ENCODE assay signal across 8 mouse cellular contexts in genomic region chr10:7663159-7664026, GRCm38 (mm10). TPM values are rescaled to one million over a fixed set of nuclear protein-coding genes. Genes with fewer than 3 reads are reported as not detected.
DNase-seq lines count a peak whose midpoint lies in the region; ATAC-seq and TF ChIP-seq lines count a peak whose summit lies in the region.

No protein-coding gene starts in this region.

- no peak; a peak in 1 of 4 replicates for TF ChIP-seq EP300 in MEL (IDR thresholded peaks at IDR 0.05; ENCODE audit: low read depth in 1 of 2, low read length in 2 of 2)

- TF ChIP-seq RAD21 in MEL (IDR thresholded peaks at IDR 0.05; ENCODE audit: low read depth, low read length): no peak

- peaks cover 1 to 32% of the 10 kb centered on the region in 2 experiments; a peak in 3 of 4 replicates for H3K36me3 ChIP-seq in MEL (ENCODE audit: control insufficient read depth in 1 of 2, insufficient read depth in 2 of 2, low read length in 2 of 2)
- H3K36me3 ChIP-seq in forebrain, postnatal 0 days (ENCODE audit: insufficient read depth): no peaks in the 10 kb centered on the region
- no peaks in the 10 kb centered on the region for H3K36me3 ChIP-seq in lung, embryonic 15.5 days

- peaks cover 49% of the 10 kb centered on the region for H3K79me2 ChIP-seq in MEL (ENCODE audit: control insufficient read depth, insufficient read depth, low read length, poor library complexity)

- WGBS in cerebellum, adult 2 months: under 1% methylated on average over 64 of the region's 64 CpGs
- WGBS in forebrain, postnatal 0 days: under 1% methylated on average over 64 of the region's 64 CpGs
- WGBS in lung, embryonic 15.5 days: under 1% methylated on average over 64 of the region's 64 CpGs
- WGBS in olfactory bulb, adult 2 months: under 1% methylated on average over 64 of the region's 64 CpGs

- peak overlapping the region; percentile 76 to 87 for H3K4me3 ChIP-seq in MEL (ENCODE audit: control insufficient read depth in 1 of 2, insufficient read depth in 1 of 2, low read depth in 2 of 2, low read length in 2 of 2)
- H3K4me3 ChIP-seq in cerebellum, adult 2 months (replicated peaks; ENCODE audit: insufficient read depth, low read depth, low read length): peak overlapping the region; percentile 84
- H3K4me3 ChIP-seq in forebrain, postnatal 0 days (ENCODE audit: low read depth, low read length): peak overlapping the region; percentile 76
- peak overlapping the region; percentile 71 for H3K4me3 ChIP-seq in lung, embryonic 15.5 days
- peak overlapping the region; percentile 96 for H3K4me3 ChIP-seq in olfactory bulb, adult 2 months (ENCODE audit: insufficient read depth, low read depth, low read length)

- DNase-seq in MEL (ENCODE audit: low read depth, low spot score): peak; percentile 92
- DNase-seq in cerebellum, adult 2 months: peak; percentile 95
- DNase-seq in forebrain, postnatal 0 days: peak; percentile 95
- peak; percentile 95 for DNase-seq in heart, postnatal 4 days
- peak; percentile 77 for DNase-seq in layer of hippocampus, adult 9-10 months (ENCODE audit: low spot score)
- peak; percentile 81 for DNase-seq in thymus, adult 18-20 months

- H3K4me2 ChIP-seq in forebrain, postnatal 0 days (ENCODE audit: low read depth): peak overlapping the region; percentile 77
- H3K4me2 ChIP-seq in lung, embryonic 15.5 days: peak overlapping the region; percentile 89

- TF ChIP-seq CTCF in MEL (IDR thresholded peaks at IDR 0.05 in 2 of 3, conservative IDR thresholded peaks at IDR 0.05 in 1 of 3; ENCODE audit: control insufficient read depth in 1 of 3, insufficient read depth in 1 of 3, low read depth in 2 of 3, low read length in 3 of 3, poor library complexity in 1 of 3, severe bottlenecking in 1 of 3): no peak
- no peak for TF ChIP-seq CTCF in cerebellum, adult 2 months (IDR thresholded peaks at IDR 0.05; ENCODE audit: borderline replicate concordance, insufficient read depth, low read depth, low read length)
- TF ChIP-seq CTCF in forebrain, postnatal 0 days (IDR thresholded peaks at IDR 0.05; ENCODE audit: low read depth): no peak
- 0 out of 2 replicates have a peak, but pooled peaks have one; percentile 19 for TF ChIP-seq CTCF in olfactory bulb, adult 2 months (IDR thresholded peaks at IDR 0.05; ENCODE audit: insufficient read depth, low read depth, low read length)

- H3K4me1 ChIP-seq in MEL (ENCODE audit: control insufficient read depth in 1 of 2, insufficient read depth in 2 of 2, low read length in 2 of 2): peaks cover 5 to 8% of the 10 kb centered on the region in 2 experiments
- H3K4me1 ChIP-seq in cerebellum, adult 2 months (ENCODE audit: control insufficient read depth, insufficient read depth, low read length): peaks cover 4% of the 10 kb centered on the region; the same call in 1 of the 2 replicates
- H3K4me1 ChIP-seq in forebrain, postnatal 0 days (ENCODE audit: insufficient read depth): peaks cover 7% of the 10 kb centered on the region; the same call in 1 of the 2 replicates
- peaks cover 19% of the 10 kb centered on the region for H3K4me1 ChIP-seq in lung, embryonic 15.5 days
- no peaks in the 10 kb centered on the region for H3K4me1 ChIP-seq in olfactory bulb, adult 2 months (ENCODE audit: control insufficient read depth, insufficient read depth, low read length)

- peak overlapping the region; percentile 93 for H3K27ac ChIP-seq in MEL (ENCODE audit: control insufficient read depth, low read depth, low read length)
- peak overlapping the region; percentile 98 for H3K27ac ChIP-seq in cerebellum, adult 2 months (ENCODE audit: insufficient read depth, low read length)
- H3K27ac ChIP-seq in forebrain, postnatal 0 days (ENCODE audit: low read depth, low read length): peak overlapping the region; percentile 92
- peak overlapping the region; percentile 94 for H3K27ac ChIP-seq in lung, embryonic 15.5 days
- H3K27ac ChIP-seq in olfactory bulb, adult 2 months (ENCODE audit: insufficient read depth, low read depth, low read length): peak overlapping the region; percentile 94

- peak; percentile 82 to 83 for TF ChIP-seq POLR2A in MEL (IDR thresholded peaks at IDR 0.05; ENCODE audit: control insufficient read depth in 1 of 2, insufficient read depth in 1 of 2, low read depth in 1 of 2, low read length in 2 of 2, poor library complexity in 1 of 2)
- TF ChIP-seq POLR2A in cerebellum, adult 2 months (IDR thresholded peaks at IDR 0.05; ENCODE audit: borderline replicate concordance, insufficient read depth, low read length): peak; percentile 89
- TF ChIP-seq POLR2A in olfactory bulb, adult 2 months (IDR thresholded peaks at IDR 0.05; ENCODE audit: insufficient read depth, low read depth, low read length): peak; percentile 95

- H3K9me3 ChIP-seq in MEL (replicated peaks; ENCODE audit: insufficient read depth, low read length): no peaks in the 10 kb centered on the region
- no peaks in the 10 kb centered on the region for H3K9me3 ChIP-seq in forebrain, postnatal 0 days (ENCODE audit: low read length)
- no peaks in the 10 kb centered on the region for H3K9me3 ChIP-seq in lung, embryonic 15.5 days

- peak; percentile 93 for ATAC-seq in forebrain, postnatal 0 days
- ATAC-seq in lung, embryonic 15.5 days (ENCODE audit: borderline replicate concordance, extremely low read depth, low FRiP score, low TSS enrichment): peak; percentile 94

- peak overlapping the region; percentile 90 for H3K9ac ChIP-seq in MEL (ENCODE audit: control insufficient read depth, low read depth, low read length, poor library complexity, severe bottlenecking)
- peak overlapping the region; percentile 97 for H3K9ac ChIP-seq in forebrain, postnatal 0 days
- H3K9ac ChIP-seq in lung, embryonic 15.5 days: peak overlapping the region; percentile 82

- no peaks in the 10 kb centered on the region for H3K27me3 ChIP-seq in MEL (ENCODE audit: control insufficient read depth in 1 of 2, insufficient read depth in 2 of 2, low read length in 2 of 2)
- no peaks in the 10 kb centered on the region for H3K27me3 ChIP-seq in cerebellum, adult 2 months (ENCODE audit: control insufficient read depth, insufficient read depth, low read length)
- H3K27me3 ChIP-seq in forebrain, postnatal 0 days (ENCODE audit: insufficient read depth, low read length): no peaks in the 10 kb centered on the region
- no peaks in the 10 kb centered on the region for H3K27me3 ChIP-seq in lung, embryonic 15.5 days

TF ChIP-seq in MEL, 35 proteins besides CTCF, POLR2A, EP300 and RAD21 (continues in another document):
- 0 out of 2 replicates have a peak, but pooled peaks have one; percentile 27 for TF ChIP-seq RCOR1 (IDR thresholded peaks at IDR 0.05; ENCODE audit: low read depth, low read length)
- no peak for TF ChIP-seq MYC (IDR thresholded peaks at IDR 0.05; ENCODE audit: low read depth, low read length)
- TF ChIP-seq HCFC1 (IDR thresholded peaks at IDR 0.05; ENCODE audit: low read depth, low read length): peak; percentile 81
- no peak for TF ChIP-seq MAX (IDR thresholded peaks at IDR 0.05; ENCODE audit: low read length)
- TF ChIP-seq ELF1 (IDR thresholded peaks at IDR 0.05; ENCODE audit: low read depth, low read length): no peak; the same call in 1 of the 2 replicates
- peak; percentile 55; the same call in 1 of the 2 replicates for TF ChIP-seq POLR2AphosphoS2 (IDR thresholded peaks at IDR 0.05; ENCODE audit: low read length)
- TF ChIP-seq ZMIZ1 (IDR thresholded peaks at IDR 0.05; ENCODE audit: low read depth, low read length): peak; percentile 81; the same call in 1 of the 2 replicates
- TF ChIP-seq TCF12 (IDR thresholded peaks at IDR 0.05; ENCODE audit: low read depth, low read length): peak; percentile 66
- TF ChIP-seq BHLHE40 (IDR thresholded peaks at IDR 0.05; ENCODE audit: borderline replicate concordance, low read depth, low read length): no peak
- 0 out of 2 replicates have a peak, but pooled peaks have one; percentile 3 for TF ChIP-seq ETS1 (IDR thresholded peaks at IDR 0.05; ENCODE audit: low read depth, low read length)
- peak; percentile 80 for TF ChIP-seq NELFE (IDR thresholded peaks at IDR 0.05; ENCODE audit: low read depth, low read length)

RNA-seq across cellular contexts. Expression of gene Nup43, which starts 3.9 kb away (rescaled TPM):
- 64.7 and 70.5 TPM in 2 replicates for total RNA-seq in MEL (2012; rRNA removed)
- 10 to 100 TPM in 1 of 2 experiments, not detected in 1; 52.9 TPM for polyA plus RNA-seq in MEL (2012; ENCODE audit: insufficient read depth in 1 of 2, insufficient read length in 2 of 2, low read depth in 1 of 2, low replicate concordance in 2 of 2, missing spikeins in 1 of 2)
- polyA plus RNA-seq in cerebellum, adult 2 months (2012; rRNA removed): 10.2 and 10.9 TPM in 2 replicates
- 10.5 and 15.2 TPM in 2 replicates for total RNA-seq in forebrain, postnatal 0 days (2014; rRNA removed)
- polyA plus RNA-seq in forebrain, postnatal 0 days (2015; fragmentation: Nextera tagmentation; extraction: Ambion mirVana): 19.1 and 21.7 TPM in 2 replicates
- total RNA-seq in heart, postnatal 4 days (2021): 10 to 100 TPM; 14.8 to 15.5 TPM
- polyA plus RNA-seq in lung, embryonic 15.5 days (2015; fragmentation: Nextera tagmentation; extraction: Ambion mirVana): 57.2 and 59.6 TPM in 2 replicates
- not detected in 2 replicates for polyA plus RNA-seq in olfactory bulb, adult 2 months (2012; ENCODE audit: insufficient read depth, insufficient read length, low replicate concordance, missing spikeins)

RNA-seq across cellular contexts. Expression of gene Pcmt1, which starts 17.5 kb away (rescaled TPM):
- total RNA-seq in MEL (2012; rRNA removed): 121 and 123 TPM in 2 replicates
- 10 to 100 TPM in 1 of 2 experiments, not detected in 1; 90.7 TPM for polyA plus RNA-seq in MEL (2012; ENCODE audit: insufficient read depth in 1 of 2, insufficient read length in 2 of 2, low read depth in 1 of 2, low replicate concordance in 2 of 2, missing spikeins in 1 of 2)
- polyA plus RNA-seq in cerebellum, adult 2 months (2012; rRNA removed): 146 and 151 TPM in 2 replicates
- total RNA-seq in forebrain, postnatal 0 days (2014; rRNA removed): 90.0 and 92.3 TPM in 2 replicates
- polyA plus RNA-seq in forebrain, postnatal 0 days (2015; fragmentation: Nextera tagmentation; extraction: Ambion mirVana): 165 and 178 TPM in 2 replicates
- 100 to 1,000 TPM; 106 to 110 TPM for total RNA-seq in heart, postnatal 4 days (2021)
- 122 and 128 TPM in 2 replicates for polyA plus RNA-seq in lung, embryonic 15.5 days (2015; fragmentation: Nextera tagmentation; extraction: Ambion mirVana)
- not detected in 2 replicates for polyA plus RNA-seq in olfactory bulb, adult 2 months (2012; ENCODE audit: insufficient read depth, insufficient read length, low replicate concordance, missing spikeins)

RNA-seq across cellular contexts. Expression of gene Lats1, which starts 17.6 kb away (rescaled TPM):
- total RNA-seq in MEL (2012; rRNA removed): 11.1 and 12.0 TPM in 2 replicates
- polyA plus RNA-seq in MEL (2012; ENCODE audit: insufficient read depth in 1 of 2, insufficient read length in 2 of 2, low read depth in 1 of 2, low replicate concordance in 2 of 2, missing spikeins in 1 of 2): 10 to 100 TPM; 17.8 to 73.4 TPM
- 20.5 and 22.2 TPM in 2 replicates for polyA plus RNA-seq in cerebellum, adult 2 months (2012; rRNA removed)
- total RNA-seq in forebrain, postnatal 0 days (2014; rRNA removed): 38.3 and 54.6 TPM in 2 replicates
- 5.0 and 7.4 TPM in 2 replicates for polyA plus RNA-seq in forebrain, postnatal 0 days (2015; fragmentation: Nextera tagmentation; extraction: Ambion mirVana)
- total RNA-seq in heart, postnatal 4 days (2021): 10 to 100 TPM; 22.1 to 24.2 TPM
- 7.1 and 7.4 TPM in 2 replicates for polyA plus RNA-seq in lung, embryonic 15.5 days (2015; fragmentation: Nextera tagmentation; extraction: Ambion mirVana)
- polyA plus RNA-seq in olfactory bulb, adult 2 months (2012; ENCODE audit: insufficient read depth, insufficient read length, low replicate concordance, missing spikeins): 70.0 TPM in 1 of 2 replicates, not detected in the other

Comparison
In these comparisons a context has a peak if more than half of its experiments do, and no peak if none do; other contexts are left out.
1. Peak in every context shown above with its lines: DNase-seq, ATAC-seq, H3K4me3 ChIP-seq and H3K27ac ChIP-seq.